Comparison of ENCODE assay signal across 9 mouse cellular contexts in genomic region chr4:119852483-119852882, GRCm38 (mm10).
DNase-seq lines count a peak whose midpoint lies in the region; ATAC-seq lines count a peak whose summit lies in the region.
"Had no signal": no experiment of that assay in that cellular context is flagged by ENCODE, and none has a peak within 500 bp of the region (broad histone marks: within the 10 kb centered on the region; RNA-seq: fewer than 3 reads in every experiment).

No protein-coding gene starts in this region.

- H3K4me1 ChIP-seq in hindbrain, embryonic 13.5 days (replicated peaks) = peaks cover 6% of the 10 kb centered on the region; the same call in 1 of the 2 replicates

- peak; percentile 26 to 52 for DNase-seq in adrenal gland, adult (ENCODE audit: inconsistent age in 2 of 2, low spot score in 1 of 2)
- no peak for DNase-seq in adrenal gland, postnatal 4 days (ENCODE audit: low spot score in 2 of 2)
- peak; percentile 6 for DNase-seq in MN1 (ENCODE audit: low spot score)
- DNase-seq in heart, postnatal 14 days = peak; percentile 63 to 67
- peak; percentile 86 for DNase-seq in lung, postnatal 10 days
- no peak for DNase-seq in c-Kit-positive CD71-positive TER-119-positive erythroid progenitor cells, embryonic 14.5 days (ENCODE audit: low spot score)
- DNase-seq in embryo, embryonic 11 days = no peak
- DNase-seq: right cerebral cortex, adult 18-20 months had no signal

- H3K4me3 ChIP-seq in hindbrain, embryonic 13.5 days = no peak overlapping the region

- H3K36me3 ChIP-seq in hindbrain, embryonic 13.5 days = no peaks in the 10 kb centered on the region

- no peak overlapping the region for H3K27ac ChIP-seq in hindbrain, embryonic 13.5 days

- no peaks in the 10 kb centered on the region for H3K27me3 ChIP-seq in hindbrain, embryonic 13.5 days

- no peak overlapping the region for H3K4me2 ChIP-seq in hindbrain, embryonic 13.5 days

- intact Hi-C loops in heart, postnatal 14 days (cut with DNase I) = no loop called here

- H3K9ac ChIP-seq in hindbrain, embryonic 13.5 days = no peak overlapping the region

- ATAC-seq in hindbrain, embryonic 13.5 days (ENCODE audit: low FRiP score) = no peak

- 66% methylated on average over 8 of the region's 8 CpGs for WGBS in hindbrain, embryonic 13.5 days

- H3K9me3 ChIP-seq in hindbrain, embryonic 13.5 days = no peaks in the 10 kb centered on the region

Comparison
In these comparisons a context has a peak if more than half of its experiments do, and no peak if none do; other contexts are left out.
1. DNase-seq: peak in adrenal gland, adult (2 of 2), MN1 (single experiment), heart, postnatal 14 days (2 of 2) and lung, postnatal 10 days (single experiment); none in adrenal gland, postnatal 4 days (0 of 2), c-Kit-positive CD71-positive TER-119-positive erythroid progenitor cells, embryonic 14.5 days (single experiment) and embryo, embryonic 11 days (single experiment).